28 mouse cellular contexts compared by ENCODE assay signal in genomic region chr19:60678236-60678635, GRCm38 (mm10).
"Had no signal": no experiment of that assay in that cellular context is flagged by ENCODE, and none has a peak within 500 bp of the region (broad histone marks: within the 10 kb centered on the region; RNA-seq: fewer than 3 reads in every experiment).

No protein-coding gene starts in this region.

- H3K9me3 ChIP-seq: embryonic facial prominence, embryonic 12.5 days; embryonic facial prominence, embryonic 13.5 days; embryonic facial prominence, embryonic 15.5 days; forebrain, embryonic 10.5 days; forebrain, embryonic 12.5 days; forebrain, embryonic 13.5 days; forebrain, embryonic 15.5 days had no signal

- DNase-seq: cerebellum, adult 2 months; cerebellum, adult 8-10 months; cerebellum, adult 9-11 months; cerebellum, postnatal 10 days; cerebellum, postnatal 14 days; cerebellum, postnatal 25 days; cerebellum, postnatal 36 days; embryo, embryonic 11 days; forebrain, postnatal 0 days; gastrocnemius, adult 2 months; gastrocnemius, postnatal 10 days; gastrocnemius, postnatal 14 days; gastrocnemius, postnatal 25 days; gastrocnemius, postnatal 36 days; heart, adult 11 months; heart, adult 18-20 months; heart, adult 2 months had no signal

- H3K9ac ChIP-seq: embryonic facial prominence, embryonic 12.5 days; embryonic facial prominence, embryonic 13.5 days; embryonic facial prominence, embryonic 15.5 days; forebrain, embryonic 12.5 days; forebrain, embryonic 13.5 days; forebrain, embryonic 15.5 days; forebrain, postnatal 0 days had no signal

- ATAC-seq: forebrain, embryonic 13.5 days; forebrain, embryonic 14.5 days; forebrain, embryonic 15.5 days; forebrain, embryonic 16.5 days; forebrain, postnatal 0 days had no signal

- H3K4me3 ChIP-seq: embryonic facial prominence, embryonic 10.5 days; embryonic facial prominence, embryonic 12.5 days; embryonic facial prominence, embryonic 13.5 days; embryonic facial prominence, embryonic 15.5 days; erythroblast, embryonic 14.5 days; forebrain, embryonic 10.5 days; forebrain, embryonic 12.5 days; forebrain, embryonic 13.5 days; forebrain, embryonic 15.5 days; gastrocnemius, adult 2 months; heart, adult 2 months had no signal

- H3K27ac ChIP-seq: embryonic facial prominence, embryonic 10.5 days; embryonic facial prominence, embryonic 12.5 days; embryonic facial prominence, embryonic 13.5 days; embryonic facial prominence, embryonic 15.5 days; forebrain, embryonic 10.5 days; forebrain, embryonic 12.5 days; forebrain, embryonic 13.5 days; forebrain, embryonic 15.5 days; gastrocnemius, adult 2 months; heart, adult 2 months had no signal

- H3K36me3 ChIP-seq: embryonic facial prominence, embryonic 10.5 days; embryonic facial prominence, embryonic 12.5 days; embryonic facial prominence, embryonic 13.5 days; embryonic facial prominence, embryonic 15.5 days; forebrain, embryonic 10.5 days; forebrain, embryonic 12.5 days; forebrain, embryonic 15.5 days had no signal

- H3K4me1 ChIP-seq: embryonic facial prominence, embryonic 10.5 days; embryonic facial prominence, embryonic 12.5 days; embryonic facial prominence, embryonic 13.5 days; embryonic facial prominence, embryonic 15.5 days; forebrain, embryonic 10.5 days; forebrain, embryonic 12.5 days; forebrain, embryonic 13.5 days; forebrain, embryonic 15.5 days had no signal

- H3K27me3 ChIP-seq: embryonic facial prominence, embryonic 12.5 days; embryonic facial prominence, embryonic 13.5 days; embryonic facial prominence, embryonic 15.5 days; forebrain, embryonic 13.5 days; forebrain, embryonic 15.5 days had no signal

- H3K4me2 ChIP-seq: embryonic facial prominence, embryonic 12.5 days; embryonic facial prominence, embryonic 13.5 days; embryonic facial prominence, embryonic 15.5 days; forebrain, embryonic 12.5 days; forebrain, embryonic 13.5 days; forebrain, embryonic 15.5 days had no signal
